Mouse (Mus musculus): ENCODE results near the gene Olfr44.

The Olfr44 gene

DNA sequence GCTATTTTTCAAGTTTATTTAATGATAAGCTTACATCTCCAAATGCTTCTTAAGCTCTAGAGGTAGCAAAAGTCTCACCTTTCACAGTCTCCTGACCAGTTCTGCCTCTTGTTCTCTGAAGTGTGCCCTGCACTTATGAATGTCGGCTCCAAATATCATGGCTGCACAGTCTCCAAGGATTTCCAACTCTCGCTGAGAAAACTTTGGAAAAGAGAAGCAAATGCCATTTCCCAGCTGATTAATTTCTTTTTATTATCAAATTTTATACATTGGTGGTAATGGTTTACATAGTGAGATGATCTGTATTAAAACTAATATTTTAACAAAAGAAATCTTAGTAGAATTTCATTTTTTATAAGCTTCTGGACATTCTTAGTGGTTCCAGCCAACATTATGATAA is at the start of gene Olfr44:
Olfr44 (minus strand) TSS at position 101 of the 400 bp plus-strand sequence.
- no peak for DNase-seq

DNA sequence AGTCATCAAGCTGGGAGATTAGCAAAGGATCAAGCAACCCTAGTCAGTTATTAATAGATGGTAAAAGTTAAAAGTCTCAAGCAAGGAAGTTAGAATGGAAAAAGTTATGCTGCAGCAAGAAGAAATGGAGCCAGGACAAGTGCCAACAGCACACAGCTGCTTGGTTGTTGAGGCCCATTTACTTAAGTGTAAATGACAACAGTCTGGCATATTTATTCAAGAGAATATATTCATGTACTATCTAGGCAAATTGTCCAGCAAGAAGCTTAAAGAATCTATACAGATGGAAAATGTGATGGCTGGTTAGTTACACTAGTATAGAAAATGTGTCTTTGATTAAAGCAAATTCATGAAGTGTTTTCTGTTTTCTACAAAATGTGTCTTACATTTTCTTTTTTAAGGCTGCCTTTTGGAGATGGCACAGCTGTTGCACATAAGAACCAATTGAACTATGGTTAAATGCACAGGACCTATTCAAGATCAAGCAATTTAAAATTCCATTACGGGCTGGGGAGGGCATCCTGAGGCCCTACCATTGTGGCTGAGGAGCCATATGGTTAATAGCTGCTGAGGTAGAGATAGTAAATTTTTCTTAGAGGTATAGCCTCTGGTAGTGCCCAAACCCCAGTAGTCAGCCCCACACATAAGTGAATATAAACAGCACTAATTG is 30.0 kb upstream of the Olfr44 start:
- DNase-seq = no peak

- DNase-seq = no peak
Measured at GRCm38 (mm10) chr9:39518595-39518994, 24.8 kb upstream of the Olfr44 start.

DNA sequence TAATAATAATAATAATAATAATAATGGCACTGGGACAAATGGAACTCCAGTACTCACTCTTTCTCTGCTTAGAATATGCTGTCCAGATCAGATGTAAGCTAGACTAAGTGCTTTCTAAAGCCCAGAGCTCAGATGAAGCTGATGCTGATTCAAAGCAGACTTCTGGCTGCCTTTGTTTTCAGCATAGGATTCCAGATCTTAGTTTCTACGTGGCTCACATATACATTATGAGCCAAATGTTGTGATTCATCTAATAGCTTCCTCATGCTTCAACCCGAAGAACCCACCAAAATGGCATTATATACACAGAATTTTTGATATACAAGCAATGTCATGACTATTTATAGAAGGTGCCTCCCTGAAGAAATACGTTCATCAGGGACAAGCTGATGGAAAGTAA is 21.7 kb upstream of the Olfr44 start, which contains the start of gene Olfr957:
Olfr957 (minus strand) TSS at position 279 of the 400 bp plus-strand sequence.
- no peak for DNase-seq

GRCm38 (mm10) chr9:39509412-39509811 is 15.6 kb upstream of the Olfr44 start:
- DNase-seq = no peak

DNA sequence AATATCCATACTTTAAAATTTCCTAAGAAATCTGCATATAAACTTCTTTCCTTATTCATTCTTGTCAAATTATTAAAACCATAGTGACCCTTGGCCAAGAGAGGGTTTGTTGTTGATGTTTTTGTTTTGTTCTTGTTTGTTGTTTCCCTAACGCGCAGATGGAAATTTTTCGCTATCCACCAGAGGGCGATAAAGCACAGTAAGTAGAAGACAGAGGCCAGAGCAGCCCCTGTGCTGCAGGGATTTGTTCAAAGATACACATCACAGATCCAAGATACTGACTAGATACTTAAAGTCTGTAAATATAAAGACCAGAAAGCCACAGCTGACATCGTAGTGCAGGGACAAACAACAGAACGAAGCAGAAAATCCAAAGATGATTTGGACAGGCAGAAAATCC is 15.2 kb upstream of the Olfr44 start:
- peak; percentile 11 for DNase-seq

DNA sequence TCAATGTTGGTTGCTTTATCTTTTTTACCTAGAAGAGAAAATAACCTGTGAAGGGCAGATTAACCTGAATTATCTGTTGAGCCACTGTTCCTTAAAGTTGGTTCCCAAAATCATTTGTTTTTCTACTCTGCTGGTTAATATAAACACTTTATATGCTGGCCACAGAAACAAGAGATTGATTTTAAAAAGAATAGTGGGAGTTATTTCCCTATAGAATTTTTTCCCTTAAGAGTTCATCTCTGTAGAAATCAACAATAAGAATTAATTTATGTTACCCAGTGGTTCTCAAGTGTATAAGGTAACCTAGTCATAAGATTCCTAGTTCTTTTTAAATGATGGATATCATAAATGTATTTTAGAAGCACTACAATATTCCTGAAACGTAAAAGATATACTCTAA is 22.0 kb downstream of the Olfr44 start, which contains the start of gene Olfr955:
Olfr955 (minus strand) TSS at position 101 of the 400 bp plus-strand sequence.
- no peak for DNase-seq

GRCm38 (mm10) chr9:39456401-39456800 is 37.4 kb downstream of the Olfr44 start, which contains the start of gene Olfr954:
Olfr954 (plus strand) TSS chr9:39456701.
- DNase-seq = no peak
